Mouse (Mus musculus): ENCODE measurements around the gene Abcb8.
A peak's percentile ranks its signal among the peaks of the same experiment; 100 is the strongest.

Gene Abcb8

GRCm38 (mm10) chr5:24425421-24426036, 32.1 kb downstream of the Abcb8 start:
- no peak for DNase-seq (ENCODE audit: extremely low read depth, low read depth, low spot score)

GRCm38 (mm10) chr5:24426037-24426432, 32.6 kb downstream of the Abcb8 start:
- no peak for DNase-seq (ENCODE audit: extremely low read depth, low read depth, low spot score)

- no peak for DNase-seq (ENCODE audit: extremely low read depth, low read depth, low spot score)
These were observed 33.3 kb downstream of the Abcb8 start for GRCm38 (mm10) chr5:24426556-24427284.

GRCm38 (mm10) chr5:24427285-24427633, 33.8 kb downstream of the Abcb8 start:
- no peak for DNase-seq (ENCODE audit: extremely low read depth, low read depth, low spot score)

- DNase-seq (ENCODE audit: extremely low read depth, low read depth, low spot score): no peak
These were observed 34.5 kb downstream of the Abcb8 start for GRCm38 (mm10) chr5:24427981-24428402.

GRCm38 (mm10) chr5:24428596-24428995, 35.1 kb downstream of the Abcb8 start:
- no peak for DNase-seq (ENCODE audit: extremely low read depth, low read depth, low spot score)

GRCm38 (mm10) chr5:24433993-24434392, 40.5 kb downstream of the Abcb8 start:
- no peak for DNase-seq (ENCODE audit: extremely low read depth, low read depth, low spot score)

- no peak for DNase-seq (ENCODE audit: extremely low read depth, low read depth, low spot score)
These were observed 47.7 kb downstream of the Abcb8 start for GRCm38 (mm10) chr5:24441187-24441586.

- DNase-seq (ENCODE audit: extremely low read depth, low read depth, low spot score): no peak
These were observed 48.6 kb downstream of the Abcb8 start for GRCm38 (mm10) chr5:24442029-24442428.

GRCm38 (mm10) chr5:24443204-24443603, 49.7 kb downstream of the Abcb8 start:
- DNase-seq (ENCODE audit: extremely low read depth, low read depth, low spot score): no peak

GRCm38 (mm10) chr5:24443927-24444326, 50.5 kb downstream of the Abcb8 start:
- no peak for DNase-seq (ENCODE audit: extremely low read depth, low read depth, low spot score)

GRCm38 (mm10) chr5:24444746-24445427, 51.4 kb downstream of the Abcb8 start, which contains the start of gene Fastk:
Gene Fastk (minus strand): TSS chr5:24445287.
- DNase-seq (ENCODE audit: extremely low read depth, low read depth, low spot score): peak; percentile 26

- DNase-seq (ENCODE audit: extremely low read depth, low read depth, low spot score): no peak
These were observed 52.1 kb downstream of the Abcb8 start for GRCm38 (mm10) chr5:24445428-24446080.

GRCm38 (mm10) chr5:24446630-24447029, 53.2 kb downstream of the Abcb8 start:
- DNase-seq (ENCODE audit: extremely low read depth, low read depth, low spot score): no peak

GRCm38 (mm10) chr5:24447624-24448298, 54.3 kb downstream of the Abcb8 start, which contains the start of gene Tmub1:
Gene Tmub1 (minus strand): TSS chr5:24447854.
- no peak for DNase-seq (ENCODE audit: extremely low read depth, low read depth, low spot score)

- no peak for DNase-seq (ENCODE audit: extremely low read depth, low read depth, low spot score)
These were observed 58.0 kb downstream of the Abcb8 start for GRCm38 (mm10) chr5:24451264-24452029.

GRCm38 (mm10) chr5:24452030-24452690, 58.7 kb downstream of the Abcb8 start, which contains the start of gene Agap3:
Gene Agap3 (plus strand): TSS chr5:24452177.
- DNase-seq (ENCODE audit: extremely low read depth, low read depth, low spot score): no peak

- no peak for DNase-seq (ENCODE audit: extremely low read depth, low read depth, low spot score)
These were observed 59.3 kb downstream of the Abcb8 start for GRCm38 (mm10) chr5:24452691-24453233.

- no peak for DNase-seq (ENCODE audit: extremely low read depth, low read depth, low spot score)
These were observed 60.0 kb downstream of the Abcb8 start for GRCm38 (mm10) chr5:24453283-24453984.
